Mouse (Mus musculus): ENCODE measurements around the gene Elmo1. TPM values are rescaled to one million over a fixed set of nuclear protein-coding genes. Genes with fewer than 3 reads are reported as not detected.

The Elmo1 gene
- polyA plus RNA-seq, 1 experiment from 2014 or later, result 11.9 TPM

DNA sequence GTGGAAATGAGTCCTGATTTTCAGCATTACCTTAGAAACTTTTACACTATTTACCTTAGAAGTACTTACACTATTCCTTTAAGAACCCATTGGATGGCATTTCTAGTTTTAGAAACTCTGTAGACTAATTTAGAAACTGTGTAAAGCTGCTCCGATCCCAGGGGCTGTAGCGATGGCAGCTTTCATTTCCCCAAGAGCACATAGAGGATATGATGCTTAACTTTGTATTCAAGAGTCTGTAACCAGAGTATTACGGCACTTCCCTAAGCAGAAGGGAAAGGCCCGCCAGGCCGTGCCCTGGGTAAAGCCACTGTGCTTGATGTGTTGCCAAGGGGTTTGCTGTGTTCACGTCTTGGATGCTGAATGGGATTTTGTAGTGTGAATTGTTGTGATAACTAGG is 222.9 kb downstream of the Elmo1 start:
- no peak overlapping the region for H3K27ac ChIP-seq (ENCODE audit: low read length)
- 82% methylated on average over 6 of the region's 6 CpGs for WGBS
- H3K36me3 ChIP-seq (ENCODE audit: control insufficient read depth, insufficient read depth, low read length), result no peaks in the 10 kb centered on the region
- H3K4me2 ChIP-seq (ENCODE audit: low read depth, low read length), result no peak overlapping the region
- H3K9ac ChIP-seq (ENCODE audit: low read length), result no peak overlapping the region
- ATAC-seq (ENCODE audit: insufficient read depth, low FRiP score), result no peak
- no peaks in the 10 kb centered on the region for H3K9me3 ChIP-seq (replicated peaks; ENCODE audit: control insufficient read depth, low read length)
- H3K27me3 ChIP-seq (ENCODE audit: control insufficient read depth, insufficient read depth, low read length), result no peaks in the 10 kb centered on the region
- no peak overlapping the region for H3K4me3 ChIP-seq (replicated peaks; ENCODE audit: low read length)
- no peaks in the 10 kb centered on the region for H3K4me1 ChIP-seq (ENCODE audit: control insufficient read depth, insufficient read depth, low read length)

DNA sequence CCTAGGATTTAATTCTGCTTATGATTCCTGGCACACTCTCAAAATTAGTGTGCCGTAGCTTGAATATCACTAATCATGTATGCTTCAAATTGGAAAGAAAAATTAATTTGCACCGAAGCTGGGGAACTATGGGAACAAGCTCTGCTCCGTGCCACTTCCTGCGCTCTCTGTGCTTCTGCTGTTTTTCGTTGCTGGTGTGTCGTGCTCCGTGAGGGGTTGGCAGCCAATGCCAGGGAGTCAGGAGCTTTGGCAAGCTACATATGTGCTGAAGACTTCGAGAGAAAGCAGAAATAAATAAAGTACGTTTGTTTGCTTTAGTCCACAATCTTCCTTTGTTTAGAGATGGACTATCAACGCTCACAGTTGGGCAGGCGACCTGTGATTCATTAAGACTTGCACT is 225.7 kb downstream of the Elmo1 start:
- H3K9ac ChIP-seq (ENCODE audit: low read length), result no peak overlapping the region
- H3K4me1 ChIP-seq (ENCODE audit: control insufficient read depth, insufficient read depth, low read length), result no peaks in the 10 kb centered on the region
- no peaks in the 10 kb centered on the region for H3K36me3 ChIP-seq (ENCODE audit: control insufficient read depth, insufficient read depth, low read length)
- H3K27me3 ChIP-seq (ENCODE audit: control insufficient read depth, insufficient read depth, low read length), result no peaks in the 10 kb centered on the region
- H3K4me2 ChIP-seq (ENCODE audit: low read depth, low read length), result no peak overlapping the region
- H3K27ac ChIP-seq (ENCODE audit: low read length), result no peak overlapping the region
- 72% methylated on average over 11 of the region's 11 CpGs for WGBS
- ATAC-seq (ENCODE audit: insufficient read depth, low FRiP score), result no peak
- no peak overlapping the region for H3K4me3 ChIP-seq (replicated peaks; ENCODE audit: low read length)
- H3K9me3 ChIP-seq (replicated peaks; ENCODE audit: control insufficient read depth, low read length), result no peaks in the 10 kb centered on the region

DNA sequence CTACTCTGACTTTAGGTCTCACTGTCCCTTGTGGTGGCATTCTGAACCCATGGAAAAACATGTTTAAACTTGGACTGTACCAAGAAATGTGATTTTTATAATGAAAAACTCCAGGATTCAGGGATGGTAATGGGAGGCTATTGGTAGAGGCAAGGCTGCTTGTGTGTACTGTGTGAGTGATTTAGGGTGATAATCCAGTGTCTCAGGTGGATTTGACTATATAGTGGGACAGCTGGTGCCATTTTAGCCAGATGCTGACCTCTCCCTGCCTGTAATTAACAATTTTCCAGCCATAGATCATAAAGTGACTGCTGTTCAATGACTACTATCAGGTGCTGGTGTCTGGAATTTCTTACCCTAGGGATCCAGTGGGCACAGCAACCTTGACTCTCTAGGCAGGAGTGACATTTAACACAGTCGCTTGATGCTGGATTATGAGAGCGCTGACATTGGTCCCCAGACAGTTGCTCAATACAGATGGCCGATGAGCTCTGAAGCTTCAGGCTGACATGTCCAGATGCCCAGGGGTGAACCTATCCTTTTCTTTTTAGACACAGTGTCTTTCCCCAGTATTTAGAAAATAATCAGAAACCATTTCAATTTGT is 228.3 kb downstream of the Elmo1 start:
- no peak for ATAC-seq (ENCODE audit: insufficient read depth, low FRiP score)
- Histone ChIP-seq H3K4me1 (ENCODE audit: control insufficient read depth, insufficient read depth, low read length) (no peaks in the 10 kb centered on the region), H3K9me3 (replicated peaks; ENCODE audit: control insufficient read depth, low read length) (no peaks in the 10 kb centered on the region), H3K27me3 (ENCODE audit: control insufficient read depth, insufficient read depth, low read length) (no peaks in the 10 kb centered on the region), H3K4me3 (replicated peaks; ENCODE audit: low read length) (no peak overlapping the region), H3K27ac (ENCODE audit: low read length) (no peak overlapping the region), H3K9ac (ENCODE audit: low read length) (no peak overlapping the region), H3K4me2 (ENCODE audit: low read depth, low read length) (no peak overlapping the region), H3K36me3 (ENCODE audit: control insufficient read depth, insufficient read depth, low read length) (no peaks in the 10 kb centered on the region)
- WGBS, result 93% methylated on average over 3 of the region's 3 CpGs

DNA sequence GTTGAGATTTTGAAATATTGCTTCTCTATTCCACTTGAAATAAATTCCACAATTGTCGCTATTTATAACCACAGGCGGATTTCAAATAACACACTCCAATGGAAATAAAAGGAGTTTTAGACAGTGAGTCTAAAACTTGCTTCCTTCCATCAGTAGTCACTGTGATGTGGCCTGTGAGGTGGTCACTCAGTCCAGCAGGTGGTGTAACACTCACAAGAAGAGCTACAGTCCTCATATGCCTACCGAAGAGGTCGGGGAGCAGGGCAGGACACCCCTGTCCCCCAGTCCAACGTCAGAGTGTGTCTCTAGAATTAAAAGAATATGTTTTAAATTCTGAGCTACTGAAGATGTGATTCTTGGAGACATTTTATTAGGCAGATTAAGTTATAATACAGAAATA is 229.8 kb downstream of the Elmo1 start:
- H3K9ac ChIP-seq (ENCODE audit: low read length), result no peak overlapping the region
- H3K27me3 ChIP-seq (ENCODE audit: control insufficient read depth, insufficient read depth, low read length), result no peaks in the 10 kb centered on the region
- no peaks in the 10 kb centered on the region for H3K4me1 ChIP-seq (ENCODE audit: control insufficient read depth, insufficient read depth, low read length)
- no peak overlapping the region for H3K27ac ChIP-seq (ENCODE audit: low read length)
- 78% methylated on average over 5 of the region's 5 CpGs for WGBS
- no peak for ATAC-seq (ENCODE audit: insufficient read depth, low FRiP score)
- no peaks in the 10 kb centered on the region for H3K9me3 ChIP-seq (replicated peaks; ENCODE audit: control insufficient read depth, low read length)
- H3K4me2 ChIP-seq (ENCODE audit: low read depth, low read length), result no peak overlapping the region
- no peak overlapping the region for H3K4me3 ChIP-seq (replicated peaks; ENCODE audit: low read length)
- H3K36me3 ChIP-seq (ENCODE audit: control insufficient read depth, insufficient read depth, low read length), result no peaks in the 10 kb centered on the region

- H3K9ac ChIP-seq (ENCODE audit: low read length), result no peak overlapping the region
- no peaks in the 10 kb centered on the region for H3K9me3 ChIP-seq (replicated peaks; ENCODE audit: control insufficient read depth, low read length)
- no peaks in the 10 kb centered on the region for H3K4me1 ChIP-seq (ENCODE audit: control insufficient read depth, insufficient read depth, low read length)
- H3K4me3 ChIP-seq (replicated peaks; ENCODE audit: low read length), result no peak overlapping the region
- H3K27ac ChIP-seq (ENCODE audit: low read length), result no peak overlapping the region
- H3K4me2 ChIP-seq (ENCODE audit: low read depth, low read length), result no peak overlapping the region
- no peak for ATAC-seq (ENCODE audit: insufficient read depth, low FRiP score)
- H3K27me3 ChIP-seq (ENCODE audit: control insufficient read depth, insufficient read depth, low read length), result no peaks in the 10 kb centered on the region
- H3K36me3 ChIP-seq (ENCODE audit: control insufficient read depth, insufficient read depth, low read length), result no peaks in the 10 kb centered on the region
- WGBS, result 73% methylated on average over 4 of the region's 4 CpGs
Observed at GRCm38 (mm10) chr13:20323478-20323877, 233.1 kb downstream of the Elmo1 start.

GRCm38 (mm10) chr13:20327064-20327463 is 236.7 kb downstream of the Elmo1 start:
- Histone ChIP-seq H3K36me3 (ENCODE audit: control insufficient read depth, insufficient read depth, low read length) (no peaks in the 10 kb centered on the region), H3K27me3 (ENCODE audit: control insufficient read depth, insufficient read depth, low read length) (no peaks in the 10 kb centered on the region), H3K4me3 (replicated peaks; ENCODE audit: low read length) (no peak overlapping the region), H3K4me2 (ENCODE audit: low read depth, low read length) (no peak overlapping the region), H3K9me3 (replicated peaks; ENCODE audit: control insufficient read depth, low read length) (no peaks in the 10 kb centered on the region), H3K9ac (ENCODE audit: low read length) (no peak overlapping the region), H3K4me1 (ENCODE audit: control insufficient read depth, insufficient read depth, low read length) (no peaks in the 10 kb centered on the region), H3K27ac (ENCODE audit: low read length) (no peak overlapping the region)
- no peak for ATAC-seq (ENCODE audit: insufficient read depth, low FRiP score)
- 89% methylated on average over 4 of the region's 4 CpGs for WGBS

DNA sequence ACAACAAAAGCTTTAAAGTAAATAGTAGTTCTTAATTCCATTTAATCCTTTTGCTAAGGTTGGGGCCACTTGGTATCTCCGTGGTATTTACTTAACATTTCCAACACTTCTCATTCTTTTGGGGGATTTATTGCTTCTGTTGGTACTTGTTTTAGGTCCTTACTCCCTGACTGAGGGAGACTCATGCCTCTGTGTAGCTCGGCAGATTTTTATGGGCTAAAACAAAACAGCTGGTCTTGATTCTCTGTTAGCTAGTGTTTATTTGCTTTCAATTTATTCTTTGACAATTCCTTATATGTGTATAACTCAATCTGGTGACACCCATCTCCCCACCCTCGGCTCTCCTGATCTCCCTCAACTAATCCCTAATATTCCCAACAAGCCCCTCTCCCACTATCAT is 237.6 kb downstream of the Elmo1 start:
- Histone ChIP-seq H3K27me3 (ENCODE audit: control insufficient read depth, insufficient read depth, low read length) (no peaks in the 10 kb centered on the region), H3K4me1 (ENCODE audit: control insufficient read depth, insufficient read depth, low read length) (no peaks in the 10 kb centered on the region), H3K9me3 (replicated peaks; ENCODE audit: control insufficient read depth, low read length) (no peaks in the 10 kb centered on the region), H3K27ac (ENCODE audit: low read length) (no peak overlapping the region), H3K9ac (ENCODE audit: low read length) (no peak overlapping the region), H3K4me3 (replicated peaks; ENCODE audit: low read length) (no peak overlapping the region), H3K36me3 (ENCODE audit: control insufficient read depth, insufficient read depth, low read length) (no peaks in the 10 kb centered on the region), H3K4me2 (ENCODE audit: low read depth, low read length) (no peak overlapping the region)
- no peak for ATAC-seq (ENCODE audit: insufficient read depth, low FRiP score)
- WGBS, result 37% methylated on average over 3 of the region's 3 CpGs

DNA sequence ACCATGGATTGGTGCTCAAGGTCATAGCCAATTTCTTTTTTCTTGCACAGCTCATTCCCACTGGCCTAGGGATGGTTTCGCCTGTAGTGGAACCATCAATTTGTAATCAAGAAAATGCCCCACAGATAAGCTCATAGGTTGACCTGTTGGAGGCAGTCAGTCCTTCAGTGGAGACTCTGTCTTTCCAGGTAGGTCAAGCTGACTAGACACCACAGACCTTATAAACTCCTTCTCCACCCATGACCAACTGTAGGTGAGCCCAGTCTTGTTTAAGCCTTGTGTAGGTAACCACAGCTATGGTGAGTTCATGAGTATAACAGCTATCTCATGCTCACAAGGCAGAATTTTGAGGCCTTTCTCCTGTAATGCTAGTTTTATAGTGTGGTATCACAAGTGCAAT is 238.3 kb downstream of the Elmo1 start:
- Histone ChIP-seq H3K9ac (ENCODE audit: low read length) (no peak overlapping the region), H3K4me2 (ENCODE audit: low read depth, low read length) (no peak overlapping the region), H3K36me3 (ENCODE audit: control insufficient read depth, insufficient read depth, low read length) (no peaks in the 10 kb centered on the region), H3K27ac (ENCODE audit: low read length) (no peak overlapping the region), H3K4me1 (ENCODE audit: control insufficient read depth, insufficient read depth, low read length) (no peaks in the 10 kb centered on the region), H3K9me3 (replicated peaks; ENCODE audit: control insufficient read depth, low read length) (no peaks in the 10 kb centered on the region), H3K4me3 (replicated peaks; ENCODE audit: low read length) (no peak overlapping the region), H3K27me3 (ENCODE audit: control insufficient read depth, insufficient read depth, low read length) (no peaks in the 10 kb centered on the region)
- WGBS, result 88% methylated on average over 1 of the region's 1 CpGs
- no peak for ATAC-seq (ENCODE audit: insufficient read depth, low FRiP score)

GRCm38 (mm10) chr13:20330954-20331353 is 240.6 kb downstream of the Elmo1 start:
- Histone ChIP-seq H3K36me3 (ENCODE audit: control insufficient read depth, insufficient read depth, low read length) (no peaks in the 10 kb centered on the region), H3K27ac (ENCODE audit: low read length) (no peak overlapping the region), H3K4me2 (ENCODE audit: low read depth, low read length) (no peak overlapping the region), H3K9me3 (replicated peaks; ENCODE audit: control insufficient read depth, low read length) (no peaks in the 10 kb centered on the region), H3K4me1 (ENCODE audit: control insufficient read depth, insufficient read depth, low read length) (no peaks in the 10 kb centered on the region), H3K27me3 (ENCODE audit: control insufficient read depth, insufficient read depth, low read length) (no peaks in the 10 kb centered on the region), H3K9ac (ENCODE audit: low read length) (no peak overlapping the region), H3K4me3 (replicated peaks; ENCODE audit: low read length) (no peak overlapping the region)
- ATAC-seq (ENCODE audit: insufficient read depth, low FRiP score), result no peak
- 85% methylated on average over 7 of the region's 7 CpGs for WGBS
